In the genomic region with DNA sequence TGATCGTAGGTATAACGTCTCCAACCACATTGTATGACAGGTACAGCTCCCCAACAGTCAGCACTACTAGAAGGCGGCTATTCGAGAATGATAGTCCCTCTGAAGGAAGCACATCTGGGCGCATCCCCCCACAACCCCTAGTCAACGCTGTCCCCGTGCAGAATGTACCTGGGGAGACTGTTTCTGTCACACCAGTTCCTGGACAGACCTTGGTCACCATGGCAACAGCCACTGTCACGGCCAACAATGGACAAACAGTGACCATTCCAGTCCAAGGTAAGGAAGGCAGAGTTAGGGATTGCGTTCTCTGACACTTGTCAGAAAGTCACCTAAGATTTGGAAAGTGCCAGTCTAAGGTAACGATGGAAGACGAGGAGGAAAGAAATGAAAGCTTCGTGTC, we compare ENCODE assay signal across 17 mouse cellular contexts.
"Had no signal": no experiment of that assay in that cellular context is flagged by ENCODE, and none has a peak within 500 bp of the region (broad histone marks: within the 10 kb centered on the region; RNA-seq: fewer than 3 reads in every experiment).

No protein-coding gene starts in this region.

- H3K4me1 ChIP-seq: intestine, embryonic 15.5 days; kidney, embryonic 15.5 days; liver, embryonic 13.5 days; midbrain, embryonic 10.5 days; midbrain, embryonic 13.5 days; neural tube, embryonic 13.5 days had no signal

- H3K27ac ChIP-seq: intestine, embryonic 15.5 days; kidney, embryonic 15.5 days; left cerebral cortex, adult 2 months; liver, embryonic 13.5 days; midbrain, embryonic 10.5 days; midbrain, embryonic 13.5 days; neural tube, embryonic 13.5 days had no signal

- H3K4me3 ChIP-seq: intestine, embryonic 15.5 days; kidney, embryonic 15.5 days; left cerebral cortex, adult 2 months; liver, embryonic 13.5 days; megakaryocyte, embryonic 14.5 days; midbrain, embryonic 10.5 days; midbrain, embryonic 13.5 days; myocyte; neural tube, embryonic 13.5 days had no signal

- DNase-seq: kidney, adult 11 months; kidney, adult 8-10 months; kidney, postnatal 10 days; kidney, postnatal 36 days; layer of hippocampus, postnatal 36 days; liver, embryonic 13.5 days; retina, postnatal 1 day; thymus, postnatal 25 days had no signal

- H3K36me3 ChIP-seq: intestine, embryonic 15.5 days had no signal

- H3K9me3 ChIP-seq: intestine, embryonic 15.5 days; kidney, embryonic 15.5 days; liver, embryonic 13.5 days; megakaryocyte, embryonic 14.5 days; midbrain, embryonic 10.5 days; midbrain, embryonic 13.5 days; neural tube, embryonic 13.5 days had no signal

- H3K27me3 ChIP-seq: intestine, embryonic 15.5 days; kidney, embryonic 15.5 days; liver, embryonic 13.5 days; megakaryocyte, embryonic 14.5 days; midbrain, embryonic 13.5 days; neural tube, embryonic 13.5 days had no signal

- ATAC-seq: intestine, embryonic 15.5 days; midbrain, embryonic 13.5 days; midbrain, embryonic 16.5 days had no signal

- H3K9ac ChIP-seq: intestine, embryonic 15.5 days; kidney, embryonic 15.5 days; liver, embryonic 13.5 days; midbrain, embryonic 13.5 days; neural tube, embryonic 13.5 days had no signal

- H3K4me2 ChIP-seq: intestine, embryonic 15.5 days; kidney, embryonic 15.5 days; liver, embryonic 13.5 days; midbrain, embryonic 13.5 days; neural tube, embryonic 13.5 days had no signal
